Mouse (Mus musculus) MEL (cell line): ENCODE measurements around the gene Nat8l.

Source experiments
- BHLHE40 ChIP-seq: IDR thresholded peaks from 2 replicates; pipeline ENCODE4 v1.6.1; 2012; ENCODE audit warnings: low read depth, mild to moderate bottlenecking, inconsistent platforms, low read length, improper control_type of control experiment, borderline replicate concordance
- CHD1 ChIP-seq: IDR thresholded peaks from 2 replicates; pipeline ENCODE4 v1.6.1; 2012; ENCODE audit warnings: low read depth, mild to moderate bottlenecking, inconsistent platforms, low read length, improper control_type of control experiment
- CHD2 ChIP-seq: IDR thresholded peaks from 2 replicates; pipeline ENCODE4 v1.6.1; 2011; ENCODE audit warnings: low read length, improper control_type of control experiment
- EP300 ChIP-seq, 2 experiments: IDR thresholded peaks; 2 replicates each; pipeline ENCODE4 v1.6.1; 2011; ENCODE audit warnings: improper control_type of control experiment in 2 of 2, low read length in 2 of 2, low read depth in 1 of 2, mild to moderate bottlenecking in 1 of 2
- JUND ChIP-seq: IDR thresholded peaks from 2 replicates; pipeline ENCODE4 v1.6.1; 2011; ENCODE audit warnings: low read depth, mild to moderate bottlenecking, improper control_type of control experiment, low read length
- MAX ChIP-seq: IDR thresholded peaks from 2 replicates; pipeline ENCODE4 v1.6.1; 2011; ENCODE audit warnings: low read length, improper control_type of control experiment
- POLR2A ChIP-seq, 2 experiments: IDR thresholded peaks; 2 replicates each; pipeline ENCODE4 v1.6.1; 2011 to 2012; ENCODE audit warnings: low read length in 2 of 2, mild to moderate bottlenecking in 2 of 2, control low read depth in 1 of 2, improper control_type of control experiment in 1 of 2, low read depth in 1 of 2, moderate library complexity in 1 of 2; ENCODE audit not compliant: control insufficient read depth in 1 of 2, insufficient read depth in 1 of 2, poor library complexity in 1 of 2
- TCF12 ChIP-seq: IDR thresholded peaks from 2 replicates; pipeline ENCODE4 v1.6.1; 2014; ENCODE audit warnings: low read depth, mild to moderate bottlenecking, inconsistent platforms, low read length, improper control_type of control experiment, moderate library complexity
- ZNF384 ChIP-seq: IDR thresholded peaks from 2 replicates; pipeline ENCODE4 v1.6.1; 2012; ENCODE audit warnings: low read depth, mild to moderate bottlenecking, inconsistent platforms, low read length, improper control_type of control experiment

- TF ChIP-seq MAX, result no peak
- no peak for TF ChIP-seq CHD1
- TF ChIP-seq BHLHE40, result no peak
- no peak for TF ChIP-seq JUND
- TF ChIP-seq POLR2A (IDR thresholded peaks at IDR 0.05; ENCODE audit: control insufficient read depth in 1 of 2, insufficient read depth in 1 of 2, low read depth in 1 of 2, low read length in 2 of 2, poor library complexity in 1 of 2), result no peak
- no peak for TF ChIP-seq EP300 (IDR thresholded peaks at IDR 0.05; ENCODE audit: low read depth in 1 of 2, low read length in 2 of 2)
- TF ChIP-seq ZNF384, result no peak
- no peak for TF ChIP-seq CHD2
- TF ChIP-seq TCF12, result no peak
These were observed 39.9 kb upstream of the Nat8l start for GRCm38 (mm10) chr5:33955868-33956267.
